Mouse (Mus musculus): ENCODE data around the gene Yy2.

Gene Yy2

GRCm38 (mm10) chrX:157568840-157569239 is at the start of gene Yy2:
Yy2 (minus strand) TSS chrX:157568985.
- no peak for DNase-seq (ENCODE audit: low spot score)

DNA sequence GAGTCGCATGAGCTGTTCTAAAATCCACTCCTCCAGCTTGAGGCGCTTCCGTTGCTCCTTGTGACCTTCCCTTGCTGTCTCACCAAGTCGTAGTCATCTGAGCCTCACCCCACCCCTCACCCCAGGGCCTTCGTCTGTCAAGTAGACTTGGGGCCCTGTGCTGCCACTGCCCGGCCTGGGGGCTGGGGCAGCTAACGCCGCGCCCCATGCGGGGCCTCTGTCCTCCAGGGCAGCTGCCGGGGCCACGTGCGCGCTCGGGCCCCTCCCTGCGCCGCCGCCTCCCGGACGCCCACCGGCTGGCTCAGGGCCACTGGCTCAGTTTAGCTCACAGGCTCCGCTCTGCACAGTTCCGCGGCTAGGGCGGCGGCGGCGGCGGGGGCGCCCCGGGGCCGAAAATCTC is 44.1 kb upstream of the Yy2 start:
- DNase-seq (ENCODE audit: low spot score): no peak

GRCm38 (mm10) chrX:157601450-157601849 is 32.7 kb upstream of the Yy2 start:
- no peak for DNase-seq (ENCODE audit: low spot score)

DNA sequence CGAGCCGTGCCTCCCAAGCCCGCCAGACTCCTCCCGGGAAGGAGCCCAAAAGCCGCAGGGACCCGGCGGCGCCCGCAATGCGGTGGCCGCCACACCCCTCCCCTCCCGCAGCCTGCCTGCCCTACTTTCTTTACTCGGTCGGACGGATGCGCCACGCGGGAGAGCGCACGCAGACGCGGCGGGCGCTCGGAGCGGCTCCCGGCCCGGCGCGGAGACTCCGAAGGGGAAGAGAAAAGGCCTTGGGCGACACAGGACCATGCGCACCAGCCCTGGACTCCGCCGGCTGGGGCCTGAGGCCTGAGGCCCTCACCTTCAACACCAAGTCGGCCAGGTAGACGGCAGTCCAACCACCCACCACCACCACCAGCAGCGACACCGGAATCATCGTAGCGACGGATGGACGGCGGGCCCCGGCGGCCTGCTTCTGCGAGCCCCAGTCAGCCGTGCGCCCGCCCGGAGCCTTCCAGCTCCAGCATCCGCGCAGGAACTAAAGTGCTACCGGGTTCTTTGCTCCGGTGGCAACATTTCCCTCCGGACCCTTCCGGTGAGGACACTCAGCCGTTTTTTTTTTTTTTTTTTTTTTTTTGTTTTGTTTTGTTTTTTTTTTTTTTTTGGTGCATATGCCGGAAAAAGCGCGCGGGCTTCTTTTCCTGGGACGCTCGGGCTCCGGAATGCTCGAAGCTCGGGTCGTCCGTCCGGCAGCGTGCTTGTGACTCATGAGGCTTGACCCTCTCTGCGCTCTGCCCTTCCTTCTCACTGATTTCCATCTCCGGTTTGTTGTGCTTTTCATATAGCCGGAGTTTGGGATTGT is 29.6 kb upstream of the Yy2 start, which contains the start of gene Mbtps2:
Mbtps2 (minus strand) TSS at position 530 of the 811 bp plus-strand sequence.
- peak; percentile 37 for DNase-seq (ENCODE audit: low spot score)

GRCm38 (mm10) chrX:157597585-157598185 is 28.9 kb upstream of the Yy2 start:
- no peak for DNase-seq (ENCODE audit: low spot score)

DNA sequence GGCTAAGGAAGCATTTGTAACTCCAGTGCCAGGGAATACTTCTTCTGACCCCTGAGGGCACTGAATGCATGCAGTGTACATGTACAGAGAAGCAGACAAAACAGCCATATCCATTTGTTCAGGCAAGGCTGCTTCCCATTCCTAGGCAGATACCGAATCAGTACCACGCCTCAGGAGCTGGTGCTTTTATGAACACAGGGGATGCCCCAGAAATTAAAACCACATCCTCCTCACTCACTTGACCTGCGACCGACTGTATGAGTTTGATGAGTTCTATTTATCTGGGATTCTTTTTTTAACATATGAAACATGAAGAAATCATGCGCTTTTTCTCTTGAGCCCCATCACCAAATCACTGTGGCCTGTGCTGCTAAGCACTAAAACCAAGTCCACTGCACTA is 28.0 kb upstream of the Yy2 start:
- no peak for DNase-seq (ENCODE audit: low spot score)

GRCm38 (mm10) chrX:157595927-157596326 is 27.1 kb upstream of the Yy2 start:
- DNase-seq (ENCODE audit: low spot score): no peak

DNA sequence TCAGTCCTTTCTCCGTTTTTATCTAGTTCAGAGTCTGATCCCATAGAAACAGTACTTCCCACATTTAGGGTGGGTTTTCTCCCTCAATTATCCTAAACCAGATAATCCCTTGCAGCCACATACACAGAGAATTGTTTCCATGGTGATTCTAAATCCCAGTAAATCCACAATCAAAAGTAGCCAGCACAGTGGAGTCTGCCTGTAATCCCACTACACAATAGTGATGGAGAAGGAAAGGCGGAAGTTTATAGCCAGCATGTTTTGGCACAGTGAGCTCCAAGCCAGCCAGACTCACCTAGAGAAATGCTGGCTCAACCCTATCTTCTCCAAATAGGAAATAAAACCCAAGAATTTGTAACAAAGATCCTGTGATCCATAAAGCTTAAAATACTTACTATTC is 25.8 kb upstream of the Yy2 start:
- no peak for DNase-seq (ENCODE audit: low spot score)

- no peak for DNase-seq (ENCODE audit: low spot score)
These were observed 18.2 kb upstream of the Yy2 start for GRCm38 (mm10) chrX:157587001-157587400.

DNA sequence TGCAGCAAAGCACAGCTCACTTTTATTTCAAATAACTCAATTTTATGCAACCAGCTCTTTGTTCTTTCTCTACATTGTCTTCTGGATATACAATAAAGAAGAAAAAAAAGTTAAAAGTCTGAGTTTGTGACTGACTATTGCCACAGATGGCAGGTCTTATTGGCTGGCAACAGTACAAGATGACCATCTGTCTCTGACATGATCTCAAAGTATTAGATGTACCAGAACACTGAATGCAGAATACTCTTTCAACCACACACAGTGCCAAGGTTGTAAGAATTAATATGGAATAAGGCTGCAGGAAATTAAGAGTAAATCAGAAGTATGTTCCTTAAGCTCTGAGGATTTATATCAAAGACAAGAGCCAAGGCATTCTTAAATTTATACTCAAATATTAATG is 17.6 kb upstream of the Yy2 start:
- DNase-seq (ENCODE audit: low spot score): no peak

DNA sequence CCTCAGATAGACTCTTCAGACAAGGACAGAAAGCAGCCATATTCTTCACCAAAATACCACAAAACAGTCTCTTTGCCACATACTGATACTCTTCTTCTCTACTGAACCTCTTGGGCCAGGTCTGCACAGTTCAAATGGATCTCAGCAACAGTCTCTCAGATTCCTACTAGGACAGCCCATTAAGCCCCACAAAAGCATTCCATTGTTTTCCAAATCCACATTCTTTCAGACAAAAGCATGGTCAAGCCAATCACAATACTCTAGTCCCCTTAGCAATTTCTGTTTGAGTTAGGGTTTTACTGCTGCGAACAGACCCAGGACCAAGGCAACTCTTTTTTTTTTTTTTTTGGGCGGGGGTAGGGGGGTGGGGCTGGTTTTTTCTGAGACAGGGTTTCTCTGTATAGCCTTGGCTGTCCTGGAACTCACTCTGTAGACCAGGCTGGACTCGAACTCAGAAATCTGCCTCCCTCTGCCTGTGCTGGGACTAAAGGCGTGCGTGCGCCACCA is 10.4 kb upstream of the Yy2 start:
- DNase-seq (ENCODE audit: low spot score): no peak

DNA sequence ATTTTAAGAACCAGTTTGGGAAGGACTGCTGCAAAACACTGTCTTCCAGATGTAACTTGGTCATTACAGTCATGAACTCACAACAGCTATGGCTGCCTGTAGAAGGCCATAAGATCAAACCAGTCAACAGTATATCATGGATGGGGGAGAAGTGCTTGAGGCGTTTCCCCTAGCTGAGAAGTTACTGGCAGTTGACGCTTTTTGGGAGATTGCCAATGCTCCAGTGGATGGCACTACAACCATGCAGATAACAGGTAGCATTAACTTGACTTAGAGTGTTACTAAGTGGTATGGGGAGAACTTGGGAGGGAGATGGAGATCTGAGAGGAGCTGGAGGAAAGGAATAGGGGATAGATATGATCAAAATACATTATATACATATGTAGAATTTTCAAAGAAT is 5.9 kb upstream of the Yy2 start:
- DNase-seq (ENCODE audit: low spot score): no peak

- DNase-seq (ENCODE audit: low spot score): no peak
These were observed 5.0 kb downstream of the Yy2 start for GRCm38 (mm10) chrX:157563794-157564193.

- no peak for DNase-seq (ENCODE audit: low spot score)
These were observed 21.7 kb downstream of the Yy2 start for GRCm38 (mm10) chrX:157547082-157547481.
